Mouse (Mus musculus): ENCODE data around the gene Kri1. TPM values are rescaled to one million over a fixed set of nuclear protein-coding genes. Genes with fewer than 3 reads are reported as not detected.

Gene Kri1
- total RNA-seq, 1 experiment: 81.6 TPM

DNA sequence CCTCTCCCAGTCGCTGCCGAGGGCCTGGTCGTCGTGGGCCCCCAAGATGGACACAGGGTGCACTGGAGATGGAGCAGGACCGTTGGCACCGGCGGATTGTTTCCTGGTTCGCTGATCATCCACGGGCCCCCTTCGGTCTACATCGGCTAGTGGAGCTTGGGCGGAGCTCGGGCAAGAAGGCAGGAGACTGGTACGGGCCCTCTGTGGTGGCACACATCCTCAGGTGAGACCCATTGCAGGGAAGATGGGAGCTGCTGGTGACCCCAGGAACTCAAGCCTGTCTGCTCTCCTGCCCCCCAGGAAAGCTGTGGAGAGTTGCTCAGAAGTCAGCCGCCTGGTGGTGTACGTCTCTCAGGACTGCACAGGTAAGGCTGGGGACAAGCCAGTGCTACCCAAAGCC lies 19.5 kb downstream of the Kri1 start:
- no peak overlapping the region for H3K4me3 ChIP-seq (ENCODE audit: insufficient read depth in 1 of 2, low read depth in 1 of 2, low read length in 2 of 2, poor library complexity in 1 of 2, severe bottlenecking in 1 of 2)
- H3K9ac ChIP-seq (ENCODE audit: insufficient read depth, low read depth, low read length, poor library complexity, severe bottlenecking): no peak overlapping the region
- H3K4me1 ChIP-seq (ENCODE audit: control insufficient read depth in 2 of 2, insufficient read depth in 2 of 2, low read length in 2 of 2, poor library complexity in 1 of 2): peaks cover 2 to 4% of the 10 kb centered on the region in 2 experiments; a peak in 2 of 4 replicates
- no peak overlapping the region for H3K27ac ChIP-seq (ENCODE audit: insufficient read depth, low read depth, low read length, poor library complexity, severe bottlenecking)
- peaks cover 47% of the 10 kb centered on the region for H3K36me3 ChIP-seq (ENCODE audit: control insufficient read depth, insufficient read depth, low read length, poor library complexity, severe bottlenecking)
- TF ChIP-seq ZNF384 (IDR thresholded peaks at IDR 0.05; ENCODE audit: low read depth, low read length) (no peak), ZC3H11A (IDR thresholded peaks at IDR 0.05; ENCODE audit: borderline replicate concordance, low read depth, low read length) (no peak), HCFC1 (IDR thresholded peaks at IDR 0.05; ENCODE audit: borderline replicate concordance, insufficient read depth, low read length) (no peak), MAFK (IDR thresholded peaks at IDR 0.05; ENCODE audit: insufficient read depth, low read depth, low read length) (no peak), CHD2 (IDR thresholded peaks at IDR 0.05; ENCODE audit: low read depth, low read length) (no peak)
- in situ Hi-C loops (cut with MboI; ENCODE audit: low sequenced_read_pairs in 2 of 2, unreplicated experiment in 2 of 2): no loop called here
- no peak for DNase-seq (ENCODE audit: low read depth, low spot score)
- no peaks in the 10 kb centered on the region for H3K9me3 ChIP-seq (ENCODE audit: control insufficient read depth, insufficient read depth, low read depth, low read length)

DNA sequence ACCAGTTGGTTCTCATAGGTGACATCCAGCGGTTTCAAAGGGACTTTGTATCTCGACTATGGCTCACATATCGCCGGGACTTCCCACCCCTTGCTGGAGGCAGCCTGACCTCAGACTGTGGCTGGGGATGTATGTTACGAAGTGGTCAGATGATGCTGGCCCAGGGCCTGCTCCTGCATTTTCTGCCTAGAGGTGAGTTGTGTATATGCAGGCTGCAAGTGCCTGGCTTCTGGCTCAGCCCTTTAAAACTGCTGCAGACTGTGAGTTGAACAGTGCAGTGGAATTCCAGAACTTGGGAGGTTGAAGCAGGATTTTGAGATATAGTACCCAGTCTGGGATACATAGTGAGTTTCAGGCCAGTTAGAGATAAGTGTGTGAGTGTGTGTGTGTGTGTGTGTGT lies 20.9 kb downstream of the Kri1 start:
- peaks cover 3 to 4% of the 10 kb centered on the region in 2 experiments; a peak in 3 of 4 replicates for H3K4me1 ChIP-seq (ENCODE audit: control insufficient read depth in 2 of 2, insufficient read depth in 2 of 2, low read length in 2 of 2, poor library complexity in 1 of 2)
- in situ Hi-C loops (cut with MboI; ENCODE audit: low sequenced_read_pairs in 2 of 2, unreplicated experiment in 2 of 2): no loop called here
- no peak overlapping the region for H3K4me3 ChIP-seq (ENCODE audit: insufficient read depth in 1 of 2, low read depth in 1 of 2, low read length in 2 of 2, poor library complexity in 1 of 2, severe bottlenecking in 1 of 2)
- H3K27ac ChIP-seq (ENCODE audit: insufficient read depth, low read depth, low read length, poor library complexity, severe bottlenecking): no peak overlapping the region
- DNase-seq (ENCODE audit: low read depth, low spot score): no peak
- TF ChIP-seq ZNF384 (IDR thresholded peaks at IDR 0.05; ENCODE audit: low read depth, low read length) (no peak), HCFC1 (IDR thresholded peaks at IDR 0.05; ENCODE audit: borderline replicate concordance, insufficient read depth, low read length) (no peak), CHD2 (IDR thresholded peaks at IDR 0.05; ENCODE audit: low read depth, low read length) (no peak)
- H3K9ac ChIP-seq (ENCODE audit: insufficient read depth, low read depth, low read length, poor library complexity, severe bottlenecking): 0 out of 2 replicates have a peak overlapping the region, but pooled peaks have one; percentile 10
- H3K36me3 ChIP-seq (ENCODE audit: control insufficient read depth, insufficient read depth, low read length, poor library complexity, severe bottlenecking): peaks cover 32% of the 10 kb centered on the region
- no peaks in the 10 kb centered on the region for H3K9me3 ChIP-seq (ENCODE audit: control insufficient read depth, insufficient read depth, low read depth, low read length)

DNA sequence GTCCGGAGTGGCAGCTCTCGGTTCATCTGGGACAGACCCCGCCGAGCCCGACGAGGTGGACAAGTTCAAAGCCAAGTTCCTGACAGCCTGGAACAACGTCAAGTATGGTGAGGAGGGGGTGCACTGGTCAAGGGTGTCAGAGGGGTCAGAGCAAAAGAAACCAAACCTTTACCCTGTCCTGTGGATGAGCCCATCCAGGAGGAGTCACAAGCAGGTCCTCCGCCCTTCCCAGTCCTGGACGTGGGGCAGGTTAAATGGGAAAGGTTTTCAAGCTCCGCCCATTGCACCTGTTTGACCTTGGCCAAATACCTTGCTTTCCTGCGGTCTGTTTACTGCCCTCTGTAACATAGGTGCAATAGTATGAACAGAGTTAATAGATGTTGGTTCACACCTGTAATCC lies 22.2 kb downstream of the Kri1 start:
- no peak for DNase-seq (ENCODE audit: low read depth, low spot score)
- peaks cover 21% of the 10 kb centered on the region for H3K36me3 ChIP-seq (ENCODE audit: control insufficient read depth, insufficient read depth, low read length, poor library complexity, severe bottlenecking)
- no peak overlapping the region for H3K27ac ChIP-seq (ENCODE audit: insufficient read depth, low read depth, low read length, poor library complexity, severe bottlenecking)
- H3K9ac ChIP-seq (ENCODE audit: insufficient read depth, low read depth, low read length, poor library complexity, severe bottlenecking): peak overlapping the region; percentile 88
- no peaks in the 10 kb centered on the region for H3K9me3 ChIP-seq (ENCODE audit: control insufficient read depth, insufficient read depth, low read depth, low read length)
- in situ Hi-C loops (cut with MboI; ENCODE audit: low sequenced_read_pairs in 2 of 2, unreplicated experiment in 2 of 2): no loop called here
- H3K4me3 ChIP-seq (ENCODE audit: insufficient read depth in 1 of 2, low read depth in 1 of 2, low read length in 2 of 2, poor library complexity in 1 of 2, severe bottlenecking in 1 of 2): peak overlapping the region; percentile 86 to 97
- H3K4me1 ChIP-seq (ENCODE audit: control insufficient read depth in 2 of 2, insufficient read depth in 2 of 2, low read length in 2 of 2, poor library complexity in 1 of 2): peaks cover 6 to 8% of the 10 kb centered on the region in 2 experiments; a peak in 3 of 4 replicates
- TF ChIP-seq MAFK (IDR thresholded peaks at IDR 0.05; ENCODE audit: insufficient read depth, low read depth, low read length): no peak
- TF ChIP-seq HCFC1 (IDR thresholded peaks at IDR 0.05; ENCODE audit: borderline replicate concordance, insufficient read depth, low read length): no peak
- no peak for TF ChIP-seq CHD2 (IDR thresholded peaks at IDR 0.05; ENCODE audit: low read depth, low read length)
- no peak for TF ChIP-seq ZNF384 (IDR thresholded peaks at IDR 0.05; ENCODE audit: low read depth, low read length)
- no peak for TF ChIP-seq ZC3H11A (IDR thresholded peaks at IDR 0.05; ENCODE audit: borderline replicate concordance, low read depth, low read length)

- in situ Hi-C loops (cut with MboI; ENCODE audit: low sequenced_read_pairs in 2 of 2, unreplicated experiment in 2 of 2): no loop called here
- peak; percentile 99 for DNase-seq (ENCODE audit: low read depth, low spot score)
These were observed 22.7 kb downstream of the Kri1 start, which contains the start of gene Atg4d for GRCm38 (mm10) chr9:21265000-21265561. Atg4d (plus strand) TSS chr9:21265293.

More at GRCm38 (mm10) chr9:21265000-21265561, 22.7 kb downstream of the Kri1 start, which contains the start of gene Atg4d:
- H3K27ac ChIP-seq (ENCODE audit: insufficient read depth, low read depth, low read length, poor library complexity, severe bottlenecking): peak within 1 kb of the TSS; percentile 14; the same call in 1 of the 2 replicates
- H3K36me3 ChIP-seq (ENCODE audit: control insufficient read depth, insufficient read depth, low read length, poor library complexity, severe bottlenecking): peaks cover 16% of the 10 kb centered on the region
- TF ChIP-seq CHD2 (IDR thresholded peaks at IDR 0.05; ENCODE audit: low read depth, low read length) (no peak), HCFC1 (IDR thresholded peaks at IDR 0.05; ENCODE audit: borderline replicate concordance, insufficient read depth, low read length) (no peak), ZNF384 (IDR thresholded peaks at IDR 0.05; ENCODE audit: low read depth, low read length) (no peak), MAFK (IDR thresholded peaks at IDR 0.05; ENCODE audit: insufficient read depth, low read depth, low read length) (no peak)
- H3K9ac ChIP-seq (ENCODE audit: insufficient read depth, low read depth, low read length, poor library complexity, severe bottlenecking): peak within 1 kb of the TSS; percentile 88
- H3K4me3 ChIP-seq (ENCODE audit: insufficient read depth in 1 of 2, low read depth in 1 of 2, low read length in 2 of 2, poor library complexity in 1 of 2, severe bottlenecking in 1 of 2): peak within 1 kb of the TSS; percentile 86 to 97
- no peaks in the 10 kb centered on the region for H3K9me3 ChIP-seq (ENCODE audit: control insufficient read depth, insufficient read depth, low read depth, low read length)
- H3K4me1 ChIP-seq (ENCODE audit: control insufficient read depth in 2 of 2, insufficient read depth in 2 of 2, low read length in 2 of 2, poor library complexity in 1 of 2): peaks cover 6 to 8% of the 10 kb centered on the region in 2 experiments; a peak in 3 of 4 replicates
